Mouse (Mus musculus): Measurements from ENCODE around the gene Fam217b. TPM values are rescaled to one million over a fixed set of nuclear protein-coding genes. Genes with fewer than 3 reads are reported as not detected.

Fam217b gene
- 3.7 TPM in 2 replicates for polyA plus RNA-seq (2014; fragmentation: Nextera tagmentation; extraction: Ambion mirVana)

- Histone ChIP-seq H3K9me3 (ENCODE audit: control insufficient read depth, low read length) (no peaks in the 10 kb centered on the region), H3K4me3 (ENCODE audit: low read depth, low read length) (peak within 1 kb of the TSS; percentile 68), H3K4me1 (replicated peaks; ENCODE audit: control insufficient read depth, insufficient read depth, low read length) (peaks cover 7% of the 10 kb centered on the region), H3K27ac (ENCODE audit: low read depth, low read length) (no peak within 1 kb of the TSS; the same call in 1 of the 2 replicates), H3K36me3 (ENCODE audit: control insufficient read depth, insufficient read depth, low read length) (peaks cover 4% of the 10 kb centered on the region; the same call in 1 of the 2 replicates), H3K9ac (ENCODE audit: low read depth, low read length) (peak within 1 kb of the TSS; percentile 48; the same call in 1 of the 2 replicates), H3K27me3 (replicated peaks; ENCODE audit: control insufficient read depth, insufficient read depth, low read length) (peaks cover 20% of the 10 kb centered on the region), H3K4me2 (peak within 1 kb of the TSS; percentile 93)
- DNase-seq (ENCODE audit: low spot score) (no peak), ATAC-seq (replicated peaks; ENCODE audit: low FRiP score) (peak; percentile 51)
- under 1% methylated on average over 72 of the region's 74 CpGs for WGBS
These were observed at the start of gene Fam217b, which contains the start of gene Ppp1r3d for GRCm38 (mm10) chr2:178414261-178415149. Fam217b (plus strand) TSS chr2:178414524. Ppp1r3d (minus strand) TSS chr2:178414472.

GRCm38 (mm10) chr2:178407053-178407815 is 7.1 kb upstream of the Fam217b start, which contains the start of gene Sycp2:
Sycp2 (minus strand) TSS chr2:178407685.
- H3K9ac ChIP-seq (ENCODE audit: low read depth, low read length), result no peak within 1 kb of the TSS
- WGBS, result 75% methylated on average over 52 of the region's 52 CpGs
- no peak within 1 kb of the TSS for H3K4me2 ChIP-seq
- H3K4me3 ChIP-seq (ENCODE audit: low read depth, low read length), result no peak within 1 kb of the TSS
- H3K27me3 ChIP-seq (replicated peaks; ENCODE audit: control insufficient read depth, insufficient read depth, low read length), result no peaks in the 10 kb centered on the region; the same call in 1 of the 2 replicates
- ATAC-seq (replicated peaks; ENCODE audit: low FRiP score) (peak; percentile 57), DNase-seq (ENCODE audit: low spot score) (no peak)
- H3K4me1 ChIP-seq (replicated peaks; ENCODE audit: control insufficient read depth, insufficient read depth, low read length), result no peaks in the 10 kb centered on the region
- no peaks in the 10 kb centered on the region for H3K9me3 ChIP-seq (ENCODE audit: control insufficient read depth, low read length)
- H3K36me3 ChIP-seq (ENCODE audit: control insufficient read depth, insufficient read depth, low read length), result no peaks in the 10 kb centered on the region
- no peak within 1 kb of the TSS for H3K27ac ChIP-seq (ENCODE audit: low read depth, low read length)

- Histone ChIP-seq H3K4me3 (ENCODE audit: low read depth, low read length) (no peak overlapping the region), H3K4me1 (replicated peaks; ENCODE audit: control insufficient read depth, insufficient read depth, low read length) (no peaks in the 10 kb centered on the region; the same call in 1 of the 2 replicates), H3K4me2 (no peak overlapping the region), H3K27ac (ENCODE audit: low read depth, low read length) (no peak overlapping the region), H3K9ac (ENCODE audit: low read depth, low read length) (no peak overlapping the region), H3K9me3 (ENCODE audit: control insufficient read depth, low read length) (no peaks in the 10 kb centered on the region), H3K27me3 (replicated peaks; ENCODE audit: control insufficient read depth, insufficient read depth, low read length) (peaks cover 13% of the 10 kb centered on the region), H3K36me3 (ENCODE audit: control insufficient read depth, insufficient read depth, low read length) (no peaks in the 10 kb centered on the region)
- whole genome bisulfite sequencing, result 26% methylated on average over 1 of the region's 1 CpGs
- DNase-seq (ENCODE audit: low spot score) (no peak), ATAC-seq (replicated peaks; ENCODE audit: low FRiP score) (no peak)
These were observed 5.3 kb upstream of the Fam217b start for GRCm38 (mm10) chr2:178409024-178409423.

- Histone ChIP-seq H3K27me3 (replicated peaks; ENCODE audit: control insufficient read depth, insufficient read depth, low read length) (peaks cover 20% of the 10 kb centered on the region), H3K4me3 (ENCODE audit: low read depth, low read length) (no peak overlapping the region), H3K9ac (ENCODE audit: low read depth, low read length) (no peak overlapping the region), H3K27ac (ENCODE audit: low read depth, low read length) (no peak overlapping the region), H3K4me1 (replicated peaks; ENCODE audit: control insufficient read depth, insufficient read depth, low read length) (no peaks in the 10 kb centered on the region; the same call in none of the 2 replicates), H3K9me3 (ENCODE audit: control insufficient read depth, low read length) (no peaks in the 10 kb centered on the region), H3K4me2 (no peak overlapping the region), H3K36me3 (ENCODE audit: control insufficient read depth, insufficient read depth, low read length) (no peaks in the 10 kb centered on the region)
- ATAC-seq (replicated peaks; ENCODE audit: low FRiP score), result no peak
- WGBS, result 74% methylated on average over 6 of the region's 6 CpGs
- no peak for DNase-seq (ENCODE audit: low spot score)
These were observed 4.0 kb upstream of the Fam217b start for GRCm38 (mm10) chr2:178410286-178410685.

- H3K9ac ChIP-seq (ENCODE audit: low read depth, low read length), result no peak overlapping the region
- H3K4me2 ChIP-seq, result no peak overlapping the region
- no peaks in the 10 kb centered on the region for H3K9me3 ChIP-seq (ENCODE audit: control insufficient read depth, low read length)
- 54% methylated on average over 6 of the region's 6 CpGs for WGBS
- no peaks in the 10 kb centered on the region for H3K36me3 ChIP-seq (ENCODE audit: control insufficient read depth, insufficient read depth, low read length)
- peaks cover 7% of the 10 kb centered on the region for H3K4me1 ChIP-seq (replicated peaks; ENCODE audit: control insufficient read depth, insufficient read depth, low read length)
- ATAC-seq (replicated peaks; ENCODE audit: low FRiP score) (no peak), DNase-seq (ENCODE audit: low spot score) (no peak)
- no peak overlapping the region for H3K27ac ChIP-seq (ENCODE audit: low read depth, low read length)
- no peak overlapping the region for H3K4me3 ChIP-seq (ENCODE audit: low read depth, low read length)
- H3K27me3 ChIP-seq (replicated peaks; ENCODE audit: control insufficient read depth, insufficient read depth, low read length), result peaks cover 20% of the 10 kb centered on the region
These were observed 1.7 kb upstream of the Fam217b start for GRCm38 (mm10) chr2:178412598-178412997.

DNA sequence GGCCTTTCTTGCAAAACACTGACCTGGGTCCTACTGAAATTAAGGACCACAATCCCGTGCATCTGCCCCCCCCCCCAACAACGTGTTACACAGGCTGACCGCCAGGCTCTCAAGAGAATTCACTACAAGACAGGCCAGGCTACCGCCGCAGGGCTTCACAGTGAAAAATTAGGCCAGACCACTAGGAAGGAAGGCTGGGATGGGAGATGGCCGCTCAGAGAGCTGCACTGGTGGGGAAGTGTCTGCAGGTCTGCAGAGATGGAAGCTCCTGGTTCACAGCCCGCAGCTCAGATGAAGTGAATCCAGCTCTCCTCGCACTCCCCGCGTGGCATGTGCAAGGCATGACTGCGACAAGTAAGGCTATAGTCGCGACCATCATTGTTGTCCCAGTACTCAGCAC is 1.2 kb upstream of the Fam217b start:
- Histone ChIP-seq H3K36me3 (ENCODE audit: control insufficient read depth, insufficient read depth, low read length) (peaks cover 3% of the 10 kb centered on the region; the same call in 1 of the 2 replicates), H3K9me3 (ENCODE audit: control insufficient read depth, low read length) (no peaks in the 10 kb centered on the region), H3K9ac (ENCODE audit: low read depth, low read length) (no peak overlapping the region), H3K4me1 (replicated peaks; ENCODE audit: control insufficient read depth, insufficient read depth, low read length) (peaks cover 7% of the 10 kb centered on the region), H3K27me3 (replicated peaks; ENCODE audit: control insufficient read depth, insufficient read depth, low read length) (peaks cover 20% of the 10 kb centered on the region), H3K4me3 (ENCODE audit: low read depth, low read length) (peak overlapping the region; percentile 68), H3K4me2 (peak overlapping the region; percentile 93; the same call in 1 of the 2 replicates), H3K27ac (ENCODE audit: low read depth, low read length) (no peak overlapping the region)
- no peak for DNase-seq (ENCODE audit: low spot score)
- ATAC-seq (replicated peaks; ENCODE audit: low FRiP score), result no peak
- 63% methylated on average over 13 of the region's 13 CpGs for whole genome bisulfite sequencing

GRCm38 (mm10) chr2:178413481-178414260 is 653 bp upstream of the Fam217b start:
- H3K36me3 ChIP-seq (ENCODE audit: control insufficient read depth, insufficient read depth, low read length), result peaks cover 4% of the 10 kb centered on the region; the same call in 1 of the 2 replicates
- 15% methylated on average over 75 of the region's 75 CpGs for WGBS

GRCm38 (mm10) chr2:178415150-178415448 is 775 bp downstream of the Fam217b start:
- no peak for ATAC-seq (replicated peaks; ENCODE audit: low FRiP score)

More at GRCm38 (mm10) chr2:178413481-178414260, 653 bp upstream of the Fam217b start:
- DNase-seq (ENCODE audit: low spot score) (no peak), ATAC-seq (replicated peaks; ENCODE audit: low FRiP score) (no peak)
- Histone ChIP-seq H3K4me1 (replicated peaks; ENCODE audit: control insufficient read depth, insufficient read depth, low read length) (peaks cover 7% of the 10 kb centered on the region), H3K4me2 (peak overlapping the region; percentile 93), H3K4me3 (ENCODE audit: low read depth, low read length) (peak overlapping the region; percentile 68), H3K9me3 (ENCODE audit: control insufficient read depth, low read length) (no peaks in the 10 kb centered on the region), H3K27me3 (replicated peaks; ENCODE audit: control insufficient read depth, insufficient read depth, low read length) (peaks cover 20% of the 10 kb centered on the region), H3K27ac (ENCODE audit: low read depth, low read length) (no peak overlapping the region), H3K9ac (ENCODE audit: low read depth, low read length) (peak overlapping the region; percentile 48; the same call in 1 of the 2 replicates)

More at GRCm38 (mm10) chr2:178415150-178415448, 775 bp downstream of the Fam217b start:
- peak overlapping the region; percentile 93 for H3K4me2 ChIP-seq
- WGBS, result 44% methylated on average over 3 of the region's 3 CpGs
- H3K27ac ChIP-seq (ENCODE audit: low read depth, low read length), result no peak overlapping the region
- DNase-seq (ENCODE audit: low spot score), result no peak
- peak overlapping the region; percentile 68; the same call in 1 of the 2 replicates for H3K4me3 ChIP-seq (ENCODE audit: low read depth, low read length)
- H3K4me1 ChIP-seq (replicated peaks; ENCODE audit: control insufficient read depth, insufficient read depth, low read length), result peaks cover 7% of the 10 kb centered on the region
- no peaks in the 10 kb centered on the region for H3K9me3 ChIP-seq (ENCODE audit: control insufficient read depth, low read length)
- peaks cover 4% of the 10 kb centered on the region; the same call in 1 of the 2 replicates for H3K36me3 ChIP-seq (ENCODE audit: control insufficient read depth, insufficient read depth, low read length)
- no peak overlapping the region for H3K9ac ChIP-seq (ENCODE audit: low read depth, low read length)
- H3K27me3 ChIP-seq (replicated peaks; ENCODE audit: control insufficient read depth, insufficient read depth, low read length), result peaks cover 20% of the 10 kb centered on the region
